Mouse (Mus musculus) kidney, postnatal 0 days (tissue): ENCODE measurements around the gene Arhgap45. TPM values are rescaled to one million over a fixed set of nuclear protein-coding genes. Genes with fewer than 3 reads are reported as not detected.
A peak's percentile ranks its signal among the peaks of the same experiment; 100 is the strongest.

Experiments used
- ATAC-seq: fragments of 200-750 bp; cut with Nextera tagmentation; replicated peaks from 2 replicates; pipeline ENCODE4 v1.8.0; 2017; ENCODE audit warnings: low read depth, moderate number of reproducible peaks, moderate TSS enrichment, moderate library complexity; ENCODE audit not compliant: low FRiP score
- DNase-seq: peaks from one replicate; pipeline ENCODE4 v3.0.0-alpha.2; 2016; ENCODE audit warnings: low spot score
- H3K27ac ChIP-seq: fragments of 300-500 bp; sonication (generic); 2 replicates; pipeline ENCODE4 v1.5.1; 2014; ENCODE audit warnings: mild to moderate bottlenecking
- H3K27me3 ChIP-seq: fragments of 300-500 bp; sonication (generic); 2 replicates; pipeline ENCODE4 v1.6.1; 2014; ENCODE audit warnings: low read length, mixed read lengths; ENCODE audit not compliant: insufficient read depth
- H3K36me3 ChIP-seq: fragments of 300-500 bp; sonication (generic); 2 replicates; pipeline ENCODE4 v1.6.1; 2014; ENCODE audit warnings: low read length, mixed read lengths; ENCODE audit not compliant: insufficient read depth
- H3K4me1 ChIP-seq: fragments of 300-500 bp; sonication (generic); replicated peaks from 2 replicates; pipeline ENCODE4 v1.6.1; 2014; ENCODE audit warnings: antibody characterized with exemption, low read length, mixed read lengths; ENCODE audit not compliant: insufficient read depth
- H3K4me2 ChIP-seq: fragments of 300-500 bp; sonication (generic); 2 replicates; pipeline ENCODE4 v1.6.1; 2014; ENCODE audit warnings: mild to moderate bottlenecking, low read length, moderate library complexity, mixed read lengths
- H3K4me3 ChIP-seq: fragments of 300-500 bp; sonication (generic); replicated peaks from 2 replicates; pipeline ENCODE4 v1.5.1; 2014; ENCODE audit warnings: low read depth, low read length
- H3K9ac ChIP-seq: fragments of 300-500 bp; sonication (generic); 2 replicates; pipeline ENCODE4 v1.6.1; 2014; ENCODE audit warnings: low read depth, low read length
- H3K9me3 ChIP-seq: fragments of 300-500 bp; sonication (generic); replicated peaks from 2 replicates; pipeline ENCODE4 v1.6.1; 2016; ENCODE audit warnings: low read length, inconsistent platforms, mixed read lengths
- CTCF ChIP-seq: IDR thresholded peaks from 2 replicates; pipeline ENCODE4 v1.5.1; 2016; ENCODE audit warnings: antibody characterized with exemption, low read depth, mild to moderate bottlenecking, moderate library complexity
- WGBS: fragments of 180-500 bp; shearing (Covaris S2); extraction: QIAGEN DNeasy Blood & Tissue Kit; methylation state at CpG from one replicate; pipeline ENCODE4 v1.1.7; 2014; 5-methylcytosine and 5-hydroxymethylcytosine counted together
- polyA plus RNA-seq: library from polyadenylated mRNA; unstranded; fragments of >200 nt; fragmentation: Nextera tagmentation; extraction: Ambion mirVana; gene quantifications from 2 replicates; pipeline ENCODE4 v1.2.1, GENCODE M21; 2015

The Arhgap45 gene
- polyA plus RNA-seq, 1 experiment from 2014 or later = 4.0 TPM

GRCm38 (mm10) chr10:79979401-79980155, 36.9 kb upstream of the Arhgap45 start:
- Histone ChIP-seq H3K4me3 (no peak overlapping the region), H3K27ac (no peak overlapping the region), H3K9ac (no peak overlapping the region), H3K9me3 (no peaks in the 10 kb centered on the region), H3K36me3 (peaks cover 44% of the 10 kb centered on the region), H3K27me3 (no peaks in the 10 kb centered on the region), H3K4me1 (peaks cover 12% of the 10 kb centered on the region), H3K4me2 (no peak overlapping the region)
- no peak for TF ChIP-seq CTCF
- no peak for ATAC-seq
- DNase-seq = no peak
- 91% methylated on average over 22 of the region's 22 CpGs for WGBS

- DNase-seq (peak; percentile 8), ATAC-seq (no peak)
- peak overlapping the region; percentile 90 for H3K9ac ChIP-seq
- H3K4me1 ChIP-seq = peaks cover 29% of the 10 kb centered on the region
- H3K9me3 ChIP-seq = no peaks in the 10 kb centered on the region
- H3K36me3 ChIP-seq = peaks cover 14% of the 10 kb centered on the region
- TF ChIP-seq CTCF = no peak
- no peaks in the 10 kb centered on the region for H3K27me3 ChIP-seq
- whole genome bisulfite sequencing = 67% methylated on average over 5 of the region's 5 CpGs
- peak overlapping the region; percentile 87 for H3K4me2 ChIP-seq
- H3K4me3 ChIP-seq = peak overlapping the region; percentile 63
- H3K27ac ChIP-seq = peak overlapping the region; percentile 98; the same call in 1 of the 2 replicates
These were observed 33.2 kb upstream of the Arhgap45 start for GRCm38 (mm10) chr10:79983205-79983604.

GRCm38 (mm10) chr10:79983670-79984069, 32.8 kb upstream of the Arhgap45 start:
- TF ChIP-seq CTCF = no peak
- peaks cover 30% of the 10 kb centered on the region for H3K4me1 ChIP-seq
- peak overlapping the region; percentile 90 for H3K9ac ChIP-seq
- H3K27ac ChIP-seq = peak overlapping the region; percentile 98
- no peaks in the 10 kb centered on the region for H3K27me3 ChIP-seq
- DNase-seq (peak; percentile 66), ATAC-seq (no peak; the same call in 1 of the 2 replicates)
- peak overlapping the region; percentile 63 for H3K4me3 ChIP-seq
- peak overlapping the region; percentile 87 for H3K4me2 ChIP-seq
- WGBS = 1% methylated on average over 9 of the region's 21 CpGs
- H3K9me3 ChIP-seq = no peaks in the 10 kb centered on the region
- H3K36me3 ChIP-seq = peaks cover 11% of the 10 kb centered on the region; the same call in 1 of the 2 replicates

- H3K9me3 ChIP-seq = no peaks in the 10 kb centered on the region
- H3K4me1 ChIP-seq = peaks cover 33% of the 10 kb centered on the region
- peak within 1 kb of the TSS; percentile 90 for H3K9ac ChIP-seq
- TF ChIP-seq CTCF = peak; percentile 84
- under 1% methylated on average over 49 of the region's 49 CpGs for WGBS
- peak; percentile 70 for ATAC-seq
- H3K36me3 ChIP-seq = 0 out of 2 replicates have a peak, but pooled peaks cover 4% of the 10 kb centered on the region
- peak within 1 kb of the TSS; percentile 87 for H3K4me2 ChIP-seq
- no peaks in the 10 kb centered on the region for H3K27me3 ChIP-seq
- peak within 1 kb of the TSS; percentile 63 for H3K4me3 ChIP-seq
- H3K27ac ChIP-seq = peak within 1 kb of the TSS; percentile 98
- DNase-seq = peak; percentile 96
These were observed 32.1 kb upstream of the Arhgap45 start, which contains the start of gene Tmem259 for GRCm38 (mm10) chr10:79984195-79984816. TSS of gene Tmem259 (minus strand) at chr10:79984330.

- no peaks in the 10 kb centered on the region for H3K9me3 ChIP-seq
- WGBS = under 1% methylated on average over 22 of the region's 22 CpGs
- peak; percentile 100 for DNase-seq
- H3K4me2 ChIP-seq = peak overlapping the region; percentile 87
- TF ChIP-seq CTCF = no peak
- ATAC-seq = peak; percentile 92
- H3K27me3 ChIP-seq = no peaks in the 10 kb centered on the region
- peak overlapping the region; percentile 98 for H3K27ac ChIP-seq
- H3K4me1 ChIP-seq = peaks cover 38% of the 10 kb centered on the region
- 0 out of 2 replicates have a peak, but pooled peaks cover 2% of the 10 kb centered on the region for H3K36me3 ChIP-seq
- peak overlapping the region; percentile 63 for H3K4me3 ChIP-seq
- peak overlapping the region; percentile 90 for H3K9ac ChIP-seq
These were observed 31.6 kb upstream of the Arhgap45 start for GRCm38 (mm10) chr10:79984871-79985270.

GRCm38 (mm10) chr10:79985334-79986231, 30.9 kb upstream of the Arhgap45 start:
- H3K36me3 ChIP-seq = 0 out of 2 replicates have a peak, but pooled peaks cover 2% of the 10 kb centered on the region
- no peak for ATAC-seq
- H3K4me1 ChIP-seq = peaks cover 41% of the 10 kb centered on the region
- no peak for TF ChIP-seq CTCF
- DNase-seq = peak; percentile 76
- no peaks in the 10 kb centered on the region for H3K27me3 ChIP-seq
- no peaks in the 10 kb centered on the region for H3K9me3 ChIP-seq
- H3K4me2 ChIP-seq = peak overlapping the region; percentile 87
- peak overlapping the region; percentile 98 for H3K27ac ChIP-seq
- H3K4me3 ChIP-seq = peak overlapping the region; percentile 63
- peak overlapping the region; percentile 69 for H3K9ac ChIP-seq
- WGBS = 2% methylated on average over 35 of the region's 35 CpGs
